Mouse (Mus musculus): ENCODE measurements at regions not wholly inside any gene's neighbourhood (a gene's known extent, or its start where the extent isn't known, plus 50 kb on each side); places are given as distances from the start of the nearest gene placed in this dataset.

DNA sequence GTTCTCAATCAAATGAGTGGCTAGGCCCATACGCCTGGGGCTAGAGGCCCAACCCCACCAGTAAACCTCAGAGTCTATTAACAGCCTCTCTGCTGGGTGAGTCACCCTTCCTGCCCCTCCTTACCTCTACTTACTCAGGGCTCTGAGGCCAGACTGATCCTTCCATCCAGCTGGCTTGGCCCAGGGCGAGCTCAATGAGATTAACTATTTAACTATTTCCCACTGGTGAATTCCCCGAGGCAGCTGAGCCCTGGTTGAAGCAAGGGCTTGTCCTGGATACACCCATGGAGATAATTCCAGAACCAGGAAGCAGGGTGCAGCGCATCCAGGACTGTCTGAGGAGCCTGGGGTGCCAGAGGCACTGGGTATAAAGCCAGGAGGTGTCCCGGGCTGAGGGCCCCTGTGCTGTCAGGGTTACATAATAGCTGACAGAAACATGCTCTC is 74.6 kb upstream of the Mrps10 start:
- TF ChIP-seq CTCF (IDR thresholded peaks at IDR 0.05; ENCODE audit: control insufficient read depth, insufficient read depth, insufficient read length) (no peak), CEBPB (IDR thresholded peaks at IDR 0.05; ENCODE audit: low read depth) (no peak)

Measured in C2C12 (cell line).